Mouse (Mus musculus): ENCODE results near the gene Mlxipl. TPM values are rescaled to one million over a fixed set of nuclear protein-coding genes. Genes with fewer than 3 reads are reported as not detected.

The Mlxipl gene
- polyA plus RNA-seq (2015; fragmentation: Nextera tagmentation; extraction: Ambion mirVana) = 0.31 and 2.9 TPM in 2 replicates

GRCm38 (mm10) chr5:135089653-135090052 is at the start of gene Mlxipl:
TSS of gene Mlxipl (plus strand) at chr5:135089890.

GRCm38 (mm10) chr5:135063629-135064381 is 25.9 kb upstream of the Mlxipl start, which contains the start of gene Dnajc30:
TSS of gene Dnajc30 (plus strand) at chr5:135064202.

GRCm38 (mm10) chr5:135064909-135065446 is 24.7 kb upstream of the Mlxipl start, which contains the start of gene Bud23:
TSS of gene Bud23 (minus strand) at chr5:135064959.

GRCm38 (mm10) chr5:135077564-135078481 is 11.9 kb upstream of the Mlxipl start, which contains the start of gene Vps37d:
TSS of gene Vps37d (minus strand) at chr5:135078266.

GRCm38 (mm10) chr5:135149053-135149819 is 59.5 kb downstream of the Mlxipl start, which contains the start of gene Tbl2:
TSS of gene Tbl2 (plus strand) at chr5:135149657.

GRCm38 (mm10) chr5:135168063-135169062 is 78.7 kb downstream of the Mlxipl start, which contains the start of gene Bcl7b:
TSS of gene Bcl7b (plus strand) at chr5:135168283.

GRCm38 (mm10) chr5:135186621-135187348 is 97.1 kb downstream of the Mlxipl start, which contains the start of gene Baz1b:
TSS of gene Baz1b (plus strand) at chr5:135187264.

Other genes with a start within 250 kb of the Mlxipl start
- gene Tmem270, start 183.2 kb upstream of the Mlxipl start, polyA plus RNA-seq (2015; fragmentation: Nextera tagmentation; extraction: Ambion mirVana) = not detected in 2 replicates
- 0.12 and 0.40 TPM in 2 replicates for gene Cldn13, start 174.4 kb upstream of the Mlxipl start, polyA plus RNA-seq (2015; fragmentation: Nextera tagmentation; extraction: Ambion mirVana)
- gene Mettl27, start 157.5 kb upstream of the Mlxipl start, polyA plus RNA-seq (2015; fragmentation: Nextera tagmentation; extraction: Ambion mirVana) = 30.7 and 39.8 TPM in 2 replicates
- gene Cldn4, start 143.0 kb upstream of the Mlxipl start, polyA plus RNA-seq (2015; fragmentation: Nextera tagmentation; extraction: Ambion mirVana) = 118 and 122 TPM in 2 replicates
- 2.2 and 2.6 TPM in 2 replicates for gene Cldn3, start 103.7 kb upstream of the Mlxipl start, polyA plus RNA-seq (2015; fragmentation: Nextera tagmentation; extraction: Ambion mirVana)
- gene Abhd11, start 80.7 kb upstream of the Mlxipl start, polyA plus RNA-seq (2015; fragmentation: Nextera tagmentation; extraction: Ambion mirVana) = 40.6 and 47.1 TPM in 2 replicates
- gene Stx1a, start 66.4 kb upstream of the Mlxipl start, polyA plus RNA-seq (2015; fragmentation: Nextera tagmentation; extraction: Ambion mirVana) = 4.9 and 5.1 TPM in 2 replicates
- gene Dnajc30, start 25.7 kb upstream of the Mlxipl start, polyA plus RNA-seq (2015; fragmentation: Nextera tagmentation; extraction: Ambion mirVana) = 24.4 and 27.1 TPM in 2 replicates
- 50.1 and 52.7 TPM in 2 replicates for gene Bud23, start 24.9 kb upstream of the Mlxipl start, polyA plus RNA-seq (2015; fragmentation: Nextera tagmentation; extraction: Ambion mirVana)
- gene Vps37d, start 11.6 kb upstream of the Mlxipl start, polyA plus RNA-seq (2015; fragmentation: Nextera tagmentation; extraction: Ambion mirVana) = 2.3 and 2.5 TPM in 2 replicates
- gene Tbl2, start 59.8 kb downstream of the Mlxipl start, polyA plus RNA-seq (2015; fragmentation: Nextera tagmentation; extraction: Ambion mirVana) = 12.4 and 13.0 TPM in 2 replicates
- 64.3 and 64.5 TPM in 2 replicates for gene Bcl7b, start 78.4 kb downstream of the Mlxipl start, polyA plus RNA-seq (2015; fragmentation: Nextera tagmentation; extraction: Ambion mirVana)
- 12.0 and 13.2 TPM in 2 replicates for gene Baz1b, start 97.4 kb downstream of the Mlxipl start, polyA plus RNA-seq (2015; fragmentation: Nextera tagmentation; extraction: Ambion mirVana)
- gene Fzd9, start 161.3 kb downstream of the Mlxipl start, polyA plus RNA-seq (2015; fragmentation: Nextera tagmentation; extraction: Ambion mirVana) = 0.29 and 0.36 TPM in 2 replicates